Mouse (Mus musculus): ENCODE results near the gene Nek1.

Gene Nek1

DNA sequence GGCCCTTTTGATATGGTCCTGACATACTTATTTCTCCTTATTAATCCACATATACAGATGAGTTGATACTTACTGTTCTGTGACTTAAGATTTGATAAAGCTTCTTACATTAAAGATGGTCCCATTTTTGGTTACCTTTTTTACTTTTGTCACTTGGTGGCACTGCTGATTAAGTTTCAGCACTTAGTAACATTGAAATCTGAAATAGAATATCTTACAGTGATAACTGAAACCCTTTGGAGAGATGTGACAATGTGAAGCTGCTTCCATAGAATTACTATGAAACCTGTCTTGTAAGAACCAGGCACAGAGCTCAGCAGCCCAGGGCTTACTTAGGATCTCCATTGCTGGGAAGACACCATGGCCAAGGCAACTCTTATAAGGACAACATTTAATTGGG, 82.1 kb downstream of the Nek1 start:
- H3K27me3 ChIP-seq (ENCODE audit: insufficient read depth, low read length), result no peaks in the 10 kb centered on the region
- H3K36me3 ChIP-seq (ENCODE audit: insufficient read depth, low read length), result peaks cover 16% of the 10 kb centered on the region
- no peaks in the 10 kb centered on the region for H3K9me3 ChIP-seq (ENCODE audit: low read length)
- no peak overlapping the region for H3K4me3 ChIP-seq (replicated peaks; ENCODE audit: low read length)
- no peaks in the 10 kb centered on the region for H3K4me1 ChIP-seq (replicated peaks; ENCODE audit: low read depth, low read length)
- no peak for TF ChIP-seq CTCF (conservative IDR thresholded peaks at IDR 0.05; ENCODE audit: low read length)
- TF ChIP-seq NANOG (IDR thresholded peaks at IDR 0.05; ENCODE audit: borderline replicate concordance, low read length), result no peak
- no peak for TF ChIP-seq POU5F1 (IDR thresholded peaks at IDR 0.05; ENCODE audit: borderline replicate concordance, low read length)

DNA sequence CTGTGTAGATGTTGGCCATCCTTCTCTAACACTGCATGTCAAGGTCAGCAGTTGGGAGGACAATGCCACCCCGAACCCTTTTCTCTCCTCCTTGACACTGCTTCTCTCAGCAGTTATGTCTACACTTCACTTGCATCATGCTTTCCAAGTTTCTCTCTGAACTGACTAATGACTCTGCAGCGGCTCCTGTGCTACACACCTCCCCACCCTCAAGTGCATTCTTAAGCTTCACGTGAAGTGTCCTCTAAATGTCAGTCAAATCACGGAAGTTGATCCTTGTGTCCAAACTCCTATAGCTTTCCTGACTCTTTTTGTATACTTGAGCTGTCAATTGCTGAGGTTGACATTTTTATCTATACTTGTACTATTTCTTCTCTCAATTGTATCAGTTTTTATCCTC, 117.5 kb downstream of the Nek1 start:
- no peaks in the 10 kb centered on the region for H3K9me3 ChIP-seq (ENCODE audit: low read length)
- TF ChIP-seq NANOG (IDR thresholded peaks at IDR 0.05; ENCODE audit: borderline replicate concordance, low read length), result no peak
- TF ChIP-seq CTCF (conservative IDR thresholded peaks at IDR 0.05; ENCODE audit: low read length), result no peak
- no peak for TF ChIP-seq POU5F1 (IDR thresholded peaks at IDR 0.05; ENCODE audit: borderline replicate concordance, low read length)
- no peak overlapping the region for H3K4me3 ChIP-seq (replicated peaks; ENCODE audit: low read length)
- H3K36me3 ChIP-seq (ENCODE audit: insufficient read depth, low read length), result no peaks in the 10 kb centered on the region; the same call in 1 of the 2 replicates
- no peaks in the 10 kb centered on the region for H3K4me1 ChIP-seq (replicated peaks; ENCODE audit: low read depth, low read length)
- no peaks in the 10 kb centered on the region for H3K27me3 ChIP-seq (ENCODE audit: insufficient read depth, low read length)

DNA sequence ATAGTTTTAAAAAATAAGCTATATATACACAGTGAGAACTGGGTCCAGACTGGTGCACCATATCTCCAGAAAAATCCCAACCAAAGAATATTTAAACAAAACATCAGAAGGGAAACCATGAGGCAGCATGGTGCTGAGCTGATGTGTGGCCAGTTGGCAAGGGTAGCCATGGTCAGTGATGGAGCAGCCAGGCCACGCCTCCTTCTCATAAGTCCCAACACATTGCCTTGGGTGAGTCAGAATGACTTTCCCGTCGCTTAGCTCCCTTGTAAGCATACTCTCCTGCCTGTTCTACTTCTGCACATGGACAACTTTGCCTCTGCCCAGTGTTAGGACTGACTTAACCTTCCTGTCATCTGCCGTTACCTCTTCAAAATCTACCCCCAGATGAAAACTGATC, 118.9 kb downstream of the Nek1 start:
- Histone ChIP-seq H3K4me1 (replicated peaks; ENCODE audit: low read depth, low read length) (no peaks in the 10 kb centered on the region), H3K9me3 (ENCODE audit: low read length) (no peaks in the 10 kb centered on the region), H3K36me3 (ENCODE audit: insufficient read depth, low read length) (no peaks in the 10 kb centered on the region; the same call in 1 of the 2 replicates), H3K27me3 (ENCODE audit: insufficient read depth, low read length) (no peaks in the 10 kb centered on the region), H3K4me3 (replicated peaks; ENCODE audit: low read length) (no peak overlapping the region)
- TF ChIP-seq CTCF (conservative IDR thresholded peaks at IDR 0.05; ENCODE audit: low read length) (no peak), NANOG (IDR thresholded peaks at IDR 0.05; ENCODE audit: borderline replicate concordance, low read length) (no peak), POU5F1 (IDR thresholded peaks at IDR 0.05; ENCODE audit: borderline replicate concordance, low read length) (no peak)

DNA sequence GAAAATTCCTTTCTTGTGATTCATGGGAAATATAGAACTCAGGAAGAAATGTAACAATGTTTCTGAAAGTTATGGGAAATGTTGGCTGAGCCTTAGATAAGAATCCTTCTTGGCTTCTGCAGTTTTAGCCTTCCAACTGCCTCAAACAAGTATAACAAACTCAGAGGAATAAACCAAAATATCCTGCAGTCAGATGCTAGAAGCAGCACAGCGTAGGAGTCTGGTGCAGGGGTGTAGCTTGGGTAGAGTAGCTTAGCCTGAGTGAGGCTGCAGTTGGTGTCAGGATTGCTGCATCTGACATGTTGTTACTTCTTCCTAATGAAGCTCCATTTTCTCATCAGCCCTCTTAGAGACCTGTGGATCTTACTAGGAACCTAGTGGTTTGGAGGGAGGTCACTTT, 128.6 kb downstream of the Nek1 start:
- Histone ChIP-seq H3K9me3 (ENCODE audit: low read length) (no peaks in the 10 kb centered on the region), H3K27me3 (ENCODE audit: insufficient read depth, low read length) (no peaks in the 10 kb centered on the region), H3K4me3 (replicated peaks; ENCODE audit: low read length) (no peak overlapping the region), H3K4me1 (replicated peaks; ENCODE audit: low read depth, low read length) (no peaks in the 10 kb centered on the region), H3K36me3 (ENCODE audit: insufficient read depth, low read length) (0 out of 2 replicates have a peak, but pooled peaks cover 5% of the 10 kb centered on the region)
- no peak for TF ChIP-seq NANOG (IDR thresholded peaks at IDR 0.05; ENCODE audit: borderline replicate concordance, low read length)
- TF ChIP-seq POU5F1 (IDR thresholded peaks at IDR 0.05; ENCODE audit: borderline replicate concordance, low read length), result no peak
- no peak for TF ChIP-seq CTCF (conservative IDR thresholded peaks at IDR 0.05; ENCODE audit: low read length)

DNA sequence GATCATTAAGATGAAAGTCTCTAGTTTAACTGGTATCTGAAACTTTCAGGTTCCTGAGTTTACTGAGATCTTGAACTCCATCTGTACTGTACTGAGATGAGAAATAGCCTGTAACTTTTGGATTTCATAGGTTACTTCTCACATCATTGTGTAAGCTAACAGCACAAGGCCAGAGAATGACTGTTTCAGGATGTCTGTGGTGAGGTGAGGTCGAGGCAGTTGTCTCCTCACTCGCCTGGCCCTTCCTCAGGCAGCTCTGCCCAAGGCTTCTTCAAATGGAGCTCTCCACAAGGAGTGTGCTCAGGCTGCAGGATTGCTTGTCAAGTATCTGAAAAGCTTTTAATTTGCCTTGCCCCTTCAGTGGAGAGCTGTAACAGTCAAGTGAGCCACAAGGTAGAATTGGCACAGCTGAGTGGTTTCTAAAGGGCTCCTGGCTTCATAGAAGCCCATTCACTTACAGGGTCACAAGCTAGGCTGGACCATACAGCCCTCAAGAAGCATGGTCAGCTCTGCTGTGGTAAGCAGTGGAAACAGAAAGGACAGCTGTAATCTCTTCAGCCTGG, 134.4 kb downstream of the Nek1 start:
- no peaks in the 10 kb centered on the region for H3K9me3 ChIP-seq (ENCODE audit: low read length)
- TF ChIP-seq CTCF (conservative IDR thresholded peaks at IDR 0.05; ENCODE audit: low read length), result no peak
- no peak for TF ChIP-seq NANOG (IDR thresholded peaks at IDR 0.05; ENCODE audit: borderline replicate concordance, low read length)
- TF ChIP-seq POU5F1 (IDR thresholded peaks at IDR 0.05; ENCODE audit: borderline replicate concordance, low read length), result no peak
- no peaks in the 10 kb centered on the region for H3K4me1 ChIP-seq (replicated peaks; ENCODE audit: low read depth, low read length)
- 0 out of 2 replicates have a peak, but pooled peaks cover 5% of the 10 kb centered on the region for H3K36me3 ChIP-seq (ENCODE audit: insufficient read depth, low read length)
- no peak overlapping the region for H3K4me3 ChIP-seq (replicated peaks; ENCODE audit: low read length)
- no peaks in the 10 kb centered on the region for H3K27me3 ChIP-seq (ENCODE audit: insufficient read depth, low read length)

DNA sequence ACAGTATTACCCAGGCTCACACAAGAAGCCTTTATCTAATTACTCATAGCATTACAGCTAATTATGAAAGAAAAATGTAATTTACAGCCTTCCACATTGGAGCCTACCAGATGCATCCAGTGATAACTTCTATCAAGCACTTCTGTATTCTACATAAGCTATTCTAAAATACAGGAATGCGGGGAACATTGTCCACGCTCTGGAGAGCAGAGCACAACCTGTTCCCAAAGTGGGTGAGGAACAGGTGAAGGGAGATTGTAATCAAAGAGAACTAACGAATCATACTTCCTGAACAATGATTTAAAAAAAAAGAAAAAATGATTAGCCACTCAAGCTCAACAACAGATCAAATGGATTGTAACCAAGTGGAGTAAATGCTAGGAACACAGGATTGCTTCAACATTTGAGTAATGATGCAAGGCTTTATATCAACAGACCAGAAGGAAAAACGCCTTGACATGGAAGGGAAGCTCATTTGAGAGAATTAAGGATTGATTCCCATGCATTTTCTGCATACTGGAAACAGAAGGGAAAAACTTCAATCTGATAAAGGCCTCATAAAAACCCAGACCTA, 139.7 kb downstream of the Nek1 start:
- H3K4me3 ChIP-seq (replicated peaks; ENCODE audit: low read length), result no peak overlapping the region
- TF ChIP-seq POU5F1 (IDR thresholded peaks at IDR 0.05; ENCODE audit: borderline replicate concordance, low read length) (no peak), CTCF (conservative IDR thresholded peaks at IDR 0.05; ENCODE audit: low read length) (no peak), NANOG (IDR thresholded peaks at IDR 0.05; ENCODE audit: borderline replicate concordance, low read length) (no peak)

DNA sequence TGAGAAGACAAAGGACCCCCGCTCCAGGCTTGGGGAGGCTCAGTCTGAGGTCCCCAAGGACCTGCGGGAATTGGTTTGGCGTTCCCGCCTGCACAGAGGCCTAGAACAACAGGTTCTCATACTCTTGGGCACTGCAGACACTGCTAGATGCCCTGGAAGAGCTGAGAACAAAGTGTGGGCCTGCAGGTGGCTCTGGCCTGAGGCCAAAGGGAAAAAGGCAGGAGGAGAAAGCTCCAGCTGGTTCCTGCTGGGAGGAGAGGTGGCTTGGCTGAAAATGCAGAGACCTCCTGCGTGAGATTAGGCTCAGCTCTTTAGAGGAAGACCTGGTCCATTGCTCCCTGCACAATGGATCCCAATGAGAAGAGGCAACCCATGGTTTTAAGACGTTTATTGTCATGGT, 148.9 kb downstream of the Nek1 start:
- H3K4me3 ChIP-seq (replicated peaks; ENCODE audit: low read length), result 0 out of 2 replicates have a peak overlapping the region, but pooled peaks have one; percentile 3
- no peaks in the 10 kb centered on the region for H3K9me3 ChIP-seq (ENCODE audit: low read length)
- H3K27me3 ChIP-seq (ENCODE audit: insufficient read depth, low read length), result no peaks in the 10 kb centered on the region
- H3K36me3 ChIP-seq (ENCODE audit: insufficient read depth, low read length), result no peaks in the 10 kb centered on the region
- peaks cover 10% of the 10 kb centered on the region for H3K4me1 ChIP-seq (replicated peaks; ENCODE audit: low read depth, low read length)
- TF ChIP-seq CTCF (conservative IDR thresholded peaks at IDR 0.05; ENCODE audit: low read length) (no peak), POU5F1 (IDR thresholded peaks at IDR 0.05; ENCODE audit: borderline replicate concordance, low read length) (no peak), NANOG (IDR thresholded peaks at IDR 0.05; ENCODE audit: borderline replicate concordance, low read length) (no peak)

More for the DNA sequence above, 139.7 kb downstream of the Nek1 start:
- 0 out of 2 replicates have a peak, but pooled peaks cover 3% of the 10 kb centered on the region for H3K4me1 ChIP-seq (replicated peaks; ENCODE audit: low read depth, low read length)
- peaks cover 14% of the 10 kb centered on the region for H3K9me3 ChIP-seq (ENCODE audit: low read length)
- no peaks in the 10 kb centered on the region for H3K36me3 ChIP-seq (ENCODE audit: insufficient read depth, low read length)
- H3K27me3 ChIP-seq (ENCODE audit: insufficient read depth, low read length), result no peaks in the 10 kb centered on the region

DNA sequence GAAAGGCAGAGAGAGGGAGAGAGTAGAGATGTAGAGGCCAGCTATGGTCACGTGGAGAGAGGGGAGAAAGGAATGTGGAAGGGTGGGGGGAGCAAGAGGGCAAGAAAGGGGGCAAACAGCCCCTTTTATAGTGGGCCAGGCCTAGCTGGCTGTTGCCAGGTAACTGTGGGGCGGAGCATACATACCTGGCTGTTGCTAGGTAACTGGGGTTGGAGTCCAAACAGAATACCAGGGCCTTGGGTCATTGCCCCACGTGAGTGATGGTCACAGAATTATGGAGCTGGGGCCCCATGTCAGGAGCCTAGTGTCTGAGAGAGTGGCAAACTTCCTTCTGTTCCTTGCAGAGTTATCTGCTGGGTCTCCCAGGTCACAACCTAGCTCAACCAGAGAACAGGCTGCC, 149.3 kb downstream of the Nek1 start:
- TF ChIP-seq CTCF (conservative IDR thresholded peaks at IDR 0.05; ENCODE audit: low read length), result no peak
- no peak for TF ChIP-seq POU5F1 (IDR thresholded peaks at IDR 0.05; ENCODE audit: borderline replicate concordance, low read length)
- no peak for TF ChIP-seq NANOG (IDR thresholded peaks at IDR 0.05; ENCODE audit: borderline replicate concordance, low read length)
- no peaks in the 10 kb centered on the region for H3K9me3 ChIP-seq (ENCODE audit: low read length)
- no peak overlapping the region for H3K4me3 ChIP-seq (replicated peaks; ENCODE audit: low read length)
- H3K27me3 ChIP-seq (ENCODE audit: insufficient read depth, low read length), result no peaks in the 10 kb centered on the region
- peaks cover 10% of the 10 kb centered on the region for H3K4me1 ChIP-seq (replicated peaks; ENCODE audit: low read depth, low read length)
- no peaks in the 10 kb centered on the region for H3K36me3 ChIP-seq (ENCODE audit: insufficient read depth, low read length)

Data from E14TG2a.4 (cell line).